Mouse (Mus musculus) heart, adult 10 weeks (tissue): ENCODE data around the gene A3galt2. TPM values are rescaled to one million over a fixed set of nuclear protein-coding genes. Genes with fewer than 3 reads are reported as not detected.

Experiments
- polyA plus RNA-seq: library from polyadenylated mRNA; stranded (reverse); fragments of 350-450 nt; fragmentation: Illumina TruSeq; extraction: RNeasy Lipid Tissue Mini Kit (QIAGEN cat#74804); gene quantifications from one replicate; pipeline ENCODE4 v1.2.3, GENCODE M21; 2014; ENCODE audit warnings: low read depth, low replicate concordance

The A3galt2 gene
- polyA plus RNA-seq, result 0.47 TPM

DNA sequence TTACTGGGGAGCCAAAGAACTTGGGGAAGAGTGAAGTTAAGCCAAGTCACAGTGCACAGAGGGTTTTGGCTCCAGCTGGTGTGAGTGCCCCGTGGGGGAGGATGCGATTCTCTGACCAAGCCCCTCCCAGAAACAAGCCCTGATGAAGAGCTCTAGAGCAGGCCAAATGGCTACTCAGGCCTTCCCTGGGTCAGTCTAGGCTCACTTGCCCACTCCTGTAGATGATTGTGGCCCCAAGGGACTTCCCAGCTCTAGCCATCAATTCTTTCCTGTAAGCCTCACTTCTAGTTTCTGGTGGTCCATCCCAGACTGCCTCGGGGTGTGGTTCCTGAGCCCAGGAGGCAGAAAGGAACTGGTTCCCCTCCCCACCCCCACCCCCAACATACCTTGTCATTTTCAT is at the start of gene A3galt2:
TSS of gene A3galt2 (plus strand) at position 301 of the 400 bp plus-strand sequence.

DNA sequence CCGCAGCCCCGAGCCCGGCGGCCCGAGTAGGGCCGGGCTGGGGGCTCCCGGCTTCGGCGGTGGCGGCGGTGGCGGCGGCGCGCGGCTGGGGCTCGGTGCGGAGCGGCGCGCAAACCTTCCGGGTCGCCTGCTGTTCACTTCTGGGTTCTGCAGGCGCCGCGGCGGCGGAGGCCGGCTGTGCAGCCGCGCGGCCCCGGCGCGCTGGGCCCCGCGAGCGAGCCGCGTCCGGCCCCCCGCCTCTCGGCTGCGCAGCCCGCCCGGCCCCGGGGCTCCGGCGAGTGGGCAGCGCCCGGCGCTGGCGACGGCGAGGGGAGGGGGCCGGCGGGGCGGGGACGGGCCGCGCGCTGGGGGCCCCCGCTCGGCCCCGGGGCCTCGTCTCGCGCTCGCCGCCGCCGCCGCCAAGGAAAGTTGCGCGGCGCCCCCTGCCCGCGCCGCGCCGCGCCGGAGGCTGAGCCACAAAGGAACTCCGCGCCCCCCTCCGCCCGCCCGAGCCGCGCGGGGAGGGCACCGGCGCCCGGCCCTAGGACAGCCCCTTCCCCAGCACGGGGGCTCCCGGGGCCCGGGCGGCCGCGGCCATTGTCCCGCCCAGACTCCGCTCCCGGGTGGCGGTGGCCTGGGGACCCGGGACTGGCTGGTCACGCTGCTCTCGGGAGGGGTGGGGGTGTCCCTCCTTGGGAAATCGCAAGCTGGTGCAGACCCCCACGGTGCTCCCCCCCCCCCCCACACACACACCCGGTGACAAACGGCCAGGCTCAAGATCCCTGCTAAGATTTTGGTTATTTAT is 51.1 kb downstream of the A3galt2 start, which contains the start of gene Zfp362:
TSS of gene Zfp362 (minus strand) at position 3 of the 784 bp plus-strand sequence.

Other genes starting within 250 kb of the A3galt2 start
- gene Zscan20, start 145.3 kb upstream of the A3galt2 start, polyA plus RNA-seq, result 3.9 TPM
- gene Tlr12, start 136.7 kb upstream of the A3galt2 start, polyA plus RNA-seq, result not detected
- 33.8 TPM for gene Phc2, start 100.7 kb upstream of the A3galt2 start, polyA plus RNA-seq
- gene Zfp362, start 50.7 kb downstream of the A3galt2 start, polyA plus RNA-seq, result 10.1 TPM
- gene Trim62, start 128.2 kb downstream of the A3galt2 start, polyA plus RNA-seq, result 1.0 TPM
- gene Azin2, start 207.1 kb downstream of the A3galt2 start, polyA plus RNA-seq, result 2.6 TPM
- gene Ak2, start 236.6 kb downstream of the A3galt2 start, polyA plus RNA-seq, result 80.0 TPM